Mouse (Mus musculus): ENCODE measurements at regions not wholly inside any gene's neighbourhood (a gene's known extent, or its start where the extent isn't known, plus 50 kb on each side); places are given as distances from the start of the nearest gene placed in this dataset.

DNA sequence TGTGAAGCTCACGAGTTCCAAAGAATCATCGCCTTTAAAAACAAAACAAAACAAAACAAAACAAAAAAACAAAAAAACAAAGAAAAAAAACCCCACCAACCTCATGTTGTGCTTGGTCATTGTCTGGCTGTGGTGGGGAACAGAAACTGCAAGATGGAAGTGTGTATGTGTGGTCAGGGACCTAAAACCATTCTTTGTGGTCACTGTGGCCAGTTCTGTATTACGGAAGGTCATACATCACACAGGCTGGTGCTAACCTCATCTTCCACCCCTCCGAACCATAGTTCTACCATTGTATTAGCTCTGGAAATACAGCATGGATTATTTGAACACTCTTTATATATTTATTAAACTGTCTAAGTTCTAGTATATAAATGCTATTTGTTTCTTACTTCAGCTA lies 173.2 kb downstream of the Ndfip2 start:
- Histone ChIP-seq H3K4me3 (ENCODE audit: low read length) (no peak overlapping the region), H3K4me1 (ENCODE audit: insufficient read depth, low read length) (peaks cover 24% of the 10 kb centered on the region), H3K36me3 (ENCODE audit: insufficient read depth, low read length) (no peaks in the 10 kb centered on the region), H3K27me3 (ENCODE audit: insufficient read depth, low read length) (no peaks in the 10 kb centered on the region), H3K4me2 (replicated peaks; ENCODE audit: low read depth, low read length) (no peak overlapping the region), H3K27ac (ENCODE audit: low read length) (no peak overlapping the region), H3K9me3 (ENCODE audit: low read length) (no peaks in the 10 kb centered on the region), H3K9ac (replicated peaks; ENCODE audit: low read length) (no peak overlapping the region)
- WGBS, result 96% methylated on average over 4 of the region's 4 CpGs
- ATAC-seq (ENCODE audit: low FRiP score, low TSS enrichment), result no peak

- H3K9me3 ChIP-seq (ENCODE audit: low read length), result no peaks in the 10 kb centered on the region
- H3K4me3 ChIP-seq (ENCODE audit: low read length), result no peak overlapping the region
- no peaks in the 10 kb centered on the region for H3K27me3 ChIP-seq (ENCODE audit: insufficient read depth, low read length)
- no peak overlapping the region for H3K4me2 ChIP-seq (replicated peaks; ENCODE audit: low read depth, low read length)
- no peak overlapping the region for H3K27ac ChIP-seq (ENCODE audit: low read length)
- H3K9ac ChIP-seq (replicated peaks; ENCODE audit: low read length), result no peak overlapping the region
- H3K36me3 ChIP-seq (ENCODE audit: insufficient read depth, low read length), result no peaks in the 10 kb centered on the region
- H3K4me1 ChIP-seq (ENCODE audit: insufficient read depth, low read length), result peaks cover 26% of the 10 kb centered on the region
- 59% methylated on average over 5 of the region's 5 CpGs for WGBS
- no peak for ATAC-seq (ENCODE audit: low FRiP score, low TSS enrichment)
Observed at GRCm38 (mm10) chr14:105429664-105430257, 171.4 kb downstream of the Ndfip2 start.

GRCm38 (mm10) chr14:105427474-105427901 lies 169.1 kb downstream of the Ndfip2 start:
- Histone ChIP-seq H3K4me1 (ENCODE audit: insufficient read depth, low read length) (peaks cover 22% of the 10 kb centered on the region), H3K4me3 (ENCODE audit: low read length) (peak overlapping the region; percentile 32), H3K27me3 (ENCODE audit: insufficient read depth, low read length) (no peaks in the 10 kb centered on the region), H3K36me3 (ENCODE audit: insufficient read depth, low read length) (no peaks in the 10 kb centered on the region), H3K4me2 (replicated peaks; ENCODE audit: low read depth, low read length) (peak overlapping the region; percentile 51), H3K27ac (ENCODE audit: low read length) (peak overlapping the region; percentile 79), H3K9ac (replicated peaks; ENCODE audit: low read length) (peak overlapping the region; percentile 26; the same call in 1 of the 2 replicates), H3K9me3 (ENCODE audit: low read length) (no peaks in the 10 kb centered on the region)
- 17% methylated on average over 17 of the region's 17 CpGs for whole genome bisulfite sequencing
- ATAC-seq (ENCODE audit: low FRiP score, low TSS enrichment), result peak; percentile 98

DNA sequence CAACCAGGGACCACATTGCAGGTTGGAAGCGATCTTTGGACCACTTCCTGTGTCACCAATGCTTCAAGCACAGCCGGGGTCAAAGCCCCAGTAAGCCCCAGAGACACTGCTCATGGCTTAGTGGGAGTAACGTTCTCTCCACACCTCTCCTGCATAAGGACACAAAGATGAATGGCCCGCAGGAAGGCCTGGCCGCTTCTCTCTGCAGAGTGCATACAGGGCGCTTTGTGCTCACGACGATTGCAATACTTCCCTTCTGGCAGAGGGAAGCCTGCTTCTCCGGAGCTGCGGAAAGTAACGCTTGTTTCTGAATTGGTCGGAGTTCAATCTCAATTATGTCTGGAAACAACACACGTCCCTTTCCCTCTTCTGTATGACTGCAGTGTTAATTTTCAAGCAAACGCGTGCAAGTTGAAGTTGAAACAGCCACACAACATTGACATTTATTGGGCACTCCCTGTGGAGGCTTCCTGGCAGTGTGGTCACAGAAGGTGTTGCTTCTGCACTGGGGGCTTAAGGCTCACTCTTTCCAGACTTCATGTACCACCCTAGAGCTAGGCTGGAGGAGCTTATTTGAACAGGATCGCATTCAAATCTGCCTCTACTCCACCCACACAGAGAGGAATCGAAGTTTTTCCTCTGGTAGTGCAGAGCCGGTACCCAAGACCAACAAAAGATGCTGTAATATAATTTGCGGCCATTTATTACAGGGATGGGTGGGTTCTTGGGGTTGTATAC lies 168.4 kb downstream of the Ndfip2 start:
- Histone ChIP-seq H3K4me2 (replicated peaks; ENCODE audit: low read depth, low read length) (peak overlapping the region; percentile 51), H3K9me3 (ENCODE audit: low read length) (no peaks in the 10 kb centered on the region), H3K27ac (ENCODE audit: low read length) (no peak overlapping the region), H3K36me3 (ENCODE audit: insufficient read depth, low read length) (no peaks in the 10 kb centered on the region), H3K4me1 (ENCODE audit: insufficient read depth, low read length) (peaks cover 21% of the 10 kb centered on the region), H3K27me3 (ENCODE audit: insufficient read depth, low read length) (no peaks in the 10 kb centered on the region), H3K4me3 (ENCODE audit: low read length) (no peak overlapping the region), H3K9ac (replicated peaks; ENCODE audit: low read length) (0 out of 2 replicates have a peak overlapping the region, but pooled peaks have one; percentile 26)
- no peak for ATAC-seq (ENCODE audit: low FRiP score, low TSS enrichment)
- 46% methylated on average over 19 of the region's 19 CpGs for WGBS

- H3K27me3 ChIP-seq (ENCODE audit: insufficient read depth, low read length), result no peaks in the 10 kb centered on the region
- no peak overlapping the region for H3K27ac ChIP-seq (ENCODE audit: low read length)
- no peak overlapping the region for H3K9ac ChIP-seq (replicated peaks; ENCODE audit: low read length)
- H3K9me3 ChIP-seq (ENCODE audit: low read length), result no peaks in the 10 kb centered on the region
- H3K4me3 ChIP-seq (ENCODE audit: low read length), result no peak overlapping the region
- no peaks in the 10 kb centered on the region for H3K36me3 ChIP-seq (ENCODE audit: insufficient read depth, low read length)
- ATAC-seq (ENCODE audit: low FRiP score, low TSS enrichment), result no peak
- 62% methylated on average over 4 of the region's 4 CpGs for WGBS
- no peak overlapping the region for H3K4me2 ChIP-seq (replicated peaks; ENCODE audit: low read depth, low read length)
- no peaks in the 10 kb centered on the region for H3K4me1 ChIP-seq (ENCODE audit: insufficient read depth, low read length)
Observed at GRCm38 (mm10) chr14:105417967-105418366, 159.6 kb downstream of the Ndfip2 start.

DNA sequence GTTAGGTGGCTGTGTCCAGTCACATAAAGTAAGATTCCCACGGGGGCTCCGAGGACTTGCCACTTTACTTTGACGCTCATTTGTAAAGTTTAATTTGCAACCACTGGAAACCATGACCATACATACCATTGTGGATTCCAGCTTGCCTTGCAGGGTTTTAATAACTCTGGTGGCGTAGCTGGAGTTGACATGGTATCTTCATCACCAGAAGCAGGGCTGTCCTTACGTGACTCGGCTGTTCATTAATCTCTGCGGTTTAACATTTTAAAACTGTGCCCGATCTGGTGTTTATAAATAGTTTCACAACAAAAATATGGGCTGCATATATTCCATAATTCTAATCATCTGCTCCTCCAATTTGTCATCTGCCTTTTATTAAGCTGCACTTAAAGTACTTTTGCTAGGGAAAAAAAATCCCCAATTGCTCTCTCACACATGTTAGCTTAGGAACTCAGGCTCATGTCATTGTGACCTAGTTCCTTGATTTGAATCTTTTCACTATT lies 159.1 kb downstream of the Ndfip2 start:
- Histone ChIP-seq H3K27me3 (ENCODE audit: insufficient read depth, low read length) (no peaks in the 10 kb centered on the region), H3K9ac (replicated peaks; ENCODE audit: low read length) (no peak overlapping the region), H3K4me1 (ENCODE audit: insufficient read depth, low read length) (no peaks in the 10 kb centered on the region), H3K4me3 (ENCODE audit: low read length) (no peak overlapping the region), H3K9me3 (ENCODE audit: low read length) (no peaks in the 10 kb centered on the region), H3K4me2 (replicated peaks; ENCODE audit: low read depth, low read length) (no peak overlapping the region), H3K27ac (ENCODE audit: low read length) (no peak overlapping the region), H3K36me3 (ENCODE audit: insufficient read depth, low read length) (no peaks in the 10 kb centered on the region)
- 61% methylated on average over 8 of the region's 8 CpGs for WGBS
- no peak for ATAC-seq (ENCODE audit: low FRiP score, low TSS enrichment)

- no peaks in the 10 kb centered on the region for H3K4me1 ChIP-seq (ENCODE audit: insufficient read depth, low read length)
- no peak overlapping the region for H3K27ac ChIP-seq (ENCODE audit: low read length)
- H3K36me3 ChIP-seq (ENCODE audit: insufficient read depth, low read length), result no peaks in the 10 kb centered on the region
- no peak overlapping the region for H3K9ac ChIP-seq (replicated peaks; ENCODE audit: low read length)
- ATAC-seq (ENCODE audit: low FRiP score, low TSS enrichment), result no peak; the same call in 1 of the 2 replicates
- no peak overlapping the region for H3K4me3 ChIP-seq (ENCODE audit: low read length)
- H3K9me3 ChIP-seq (ENCODE audit: low read length), result no peaks in the 10 kb centered on the region
- no peaks in the 10 kb centered on the region for H3K27me3 ChIP-seq (ENCODE audit: insufficient read depth, low read length)
- H3K4me2 ChIP-seq (replicated peaks; ENCODE audit: low read depth, low read length), result 0 out of 2 replicates have a peak overlapping the region, but pooled peaks have one; percentile 7
- WGBS, result 35% methylated on average over 7 of the region's 7 CpGs
Observed at GRCm38 (mm10) chr14:105416964-105417363, 158.6 kb downstream of the Ndfip2 start.

GRCm38 (mm10) chr14:105404662-105405061 lies 146.3 kb downstream of the Ndfip2 start:
- Histone ChIP-seq H3K27ac (ENCODE audit: low read length) (no peak overlapping the region), H3K4me1 (ENCODE audit: insufficient read depth, low read length) (no peaks in the 10 kb centered on the region), H3K27me3 (ENCODE audit: insufficient read depth, low read length) (no peaks in the 10 kb centered on the region), H3K4me3 (ENCODE audit: low read length) (no peak overlapping the region), H3K9ac (replicated peaks; ENCODE audit: low read length) (no peak overlapping the region), H3K36me3 (ENCODE audit: insufficient read depth, low read length) (no peaks in the 10 kb centered on the region), H3K4me2 (replicated peaks; ENCODE audit: low read depth, low read length) (no peak overlapping the region), H3K9me3 (ENCODE audit: low read length) (0 out of 2 replicates have a peak, but pooled peaks cover 3% of the 10 kb centered on the region)
- ATAC-seq (ENCODE audit: low FRiP score, low TSS enrichment), result no peak
- WGBS, result 89% methylated on average over 2 of the region's 2 CpGs

- H3K4me2 ChIP-seq (replicated peaks; ENCODE audit: low read depth, low read length), result no peak overlapping the region
- H3K36me3 ChIP-seq (ENCODE audit: insufficient read depth, low read length), result no peaks in the 10 kb centered on the region
- H3K9ac ChIP-seq (replicated peaks; ENCODE audit: low read length), result no peak overlapping the region
- no peak for ATAC-seq (ENCODE audit: low FRiP score, low TSS enrichment)
- no peaks in the 10 kb centered on the region for H3K27me3 ChIP-seq (ENCODE audit: insufficient read depth, low read length)
- H3K4me1 ChIP-seq (ENCODE audit: insufficient read depth, low read length), result no peaks in the 10 kb centered on the region
- H3K4me3 ChIP-seq (ENCODE audit: low read length), result no peak overlapping the region
- H3K9me3 ChIP-seq (ENCODE audit: low read length), result 0 out of 2 replicates have a peak, but pooled peaks cover 3% of the 10 kb centered on the region
- H3K27ac ChIP-seq (ENCODE audit: low read length), result no peak overlapping the region
- WGBS, result 75% methylated on average over 6 of the region's 6 CpGs
Observed at GRCm38 (mm10) chr14:105404241-105404640, 145.9 kb downstream of the Ndfip2 start.

GRCm38 (mm10) chr14:105403256-105403655 lies 144.9 kb downstream of the Ndfip2 start:
- ATAC-seq (ENCODE audit: low FRiP score, low TSS enrichment), result no peak
- Histone ChIP-seq H3K27me3 (ENCODE audit: insufficient read depth, low read length) (no peaks in the 10 kb centered on the region), H3K4me2 (replicated peaks; ENCODE audit: low read depth, low read length) (no peak overlapping the region), H3K4me3 (ENCODE audit: low read length) (no peak overlapping the region), H3K36me3 (ENCODE audit: insufficient read depth, low read length) (no peaks in the 10 kb centered on the region), H3K9ac (replicated peaks; ENCODE audit: low read length) (no peak overlapping the region), H3K27ac (ENCODE audit: low read length) (no peak overlapping the region), H3K9me3 (ENCODE audit: low read length) (no peaks in the 10 kb centered on the region), H3K4me1 (ENCODE audit: insufficient read depth, low read length) (no peaks in the 10 kb centered on the region)
- 86% methylated on average over 9 of the region's 9 CpGs for WGBS
